Mouse (Mus musculus) gastrocnemius, postnatal 25 days (tissue): ENCODE data around the gene Bcar1. TPM values are rescaled to one million over a fixed set of nuclear protein-coding genes. Genes with fewer than 3 reads are reported as not detected.
A peak's percentile ranks its signal among the peaks of the same experiment; 100 is the strongest.

ENCODE experiments used
- DNase-seq: peaks from one replicate; pipeline ENCODE4 v3.0.0; 2022
- total RNA-seq, 2 experiments: library from RNA; stranded (reverse); gene quantifications; 1 replicate in 1 of 2; 2 replicates in 1 of 2; pipeline ENCODE4 v1.2.3; 2021

The Bcar1 gene
- total RNA-seq, 2 experiments from 2014 or later: 8.7 to 9.7 TPM

DNA sequence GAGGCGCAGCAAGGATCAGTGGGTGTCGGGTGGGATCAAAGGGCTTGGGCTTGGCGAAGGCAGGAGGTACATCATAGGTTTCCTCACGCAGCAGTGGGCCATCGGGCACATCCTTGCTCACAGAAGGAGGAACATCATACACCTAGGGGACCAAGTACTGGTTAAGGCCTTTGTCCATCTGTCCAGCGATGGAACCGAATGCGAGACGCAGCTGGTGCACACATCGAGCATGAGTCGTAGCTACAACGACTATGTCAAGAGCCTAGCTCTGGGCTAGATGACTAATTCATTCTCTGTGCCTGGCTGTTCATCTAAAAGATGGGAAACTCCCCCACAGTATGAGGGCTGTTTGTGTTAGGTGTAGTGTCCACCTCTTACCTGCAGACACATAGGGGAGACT is 29.3 kb downstream of the Bcar1 start:
- no peak for DNase-seq

GRCm38 (mm10) chr8:111713817-111714216 is 29.8 kb downstream of the Bcar1 start:
- no peak for DNase-seq

GRCm38 (mm10) chr8:111713291-111713690 is 30.3 kb downstream of the Bcar1 start:
- DNase-seq: no peak

GRCm38 (mm10) chr8:111712588-111712987 is 31.0 kb downstream of the Bcar1 start:
- DNase-seq: peak; percentile 56

DNA sequence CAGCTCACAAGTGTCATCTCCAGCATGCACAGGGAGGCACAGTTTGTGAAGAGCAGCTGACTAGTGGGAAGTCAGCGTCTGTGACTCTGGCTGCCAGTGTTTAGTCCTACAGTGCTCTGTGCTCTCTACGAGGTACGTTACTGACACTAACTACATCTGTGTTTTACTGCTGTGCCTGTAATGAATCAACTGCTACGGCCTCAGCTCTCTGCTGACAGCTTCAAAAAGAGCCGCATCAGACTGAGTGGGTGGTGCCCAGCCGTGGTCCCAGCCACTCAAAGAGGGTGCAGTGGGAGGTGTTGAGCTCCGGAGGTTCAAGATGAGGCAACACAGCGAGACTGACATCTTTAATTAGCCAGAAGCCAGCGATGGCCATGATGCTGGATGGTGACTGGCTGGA is 31.5 kb downstream of the Bcar1 start:
- DNase-seq: no peak

- no peak for DNase-seq
Observed at GRCm38 (mm10) chr8:111710777-111711485, 32.7 kb downstream of the Bcar1 start.

GRCm38 (mm10) chr8:111709223-111709622 is 34.4 kb downstream of the Bcar1 start:
- DNase-seq: no peak

GRCm38 (mm10) chr8:111708265-111708664 is 35.3 kb downstream of the Bcar1 start:
- DNase-seq: no peak

DNA sequence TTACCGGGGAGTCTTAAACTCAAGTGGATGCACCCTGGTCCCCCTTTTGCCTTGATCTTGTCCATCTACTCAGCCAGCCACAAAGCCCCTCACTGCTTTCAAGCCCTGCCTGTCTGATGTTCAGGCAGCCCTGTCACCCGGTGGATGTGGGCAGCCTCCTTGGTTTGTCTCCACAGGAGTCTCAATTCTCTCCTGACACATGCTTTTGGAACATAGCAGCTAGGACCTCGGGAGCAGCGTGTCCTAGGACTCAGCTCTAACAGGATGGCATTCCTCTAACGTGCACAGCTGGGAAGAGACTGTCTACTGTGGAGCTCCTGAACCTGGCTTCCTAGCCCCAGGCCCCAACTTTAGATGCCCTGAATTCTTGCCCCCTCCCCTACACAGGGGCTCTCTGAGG is 37.9 kb downstream of the Bcar1 start:
- DNase-seq: no peak

DNA sequence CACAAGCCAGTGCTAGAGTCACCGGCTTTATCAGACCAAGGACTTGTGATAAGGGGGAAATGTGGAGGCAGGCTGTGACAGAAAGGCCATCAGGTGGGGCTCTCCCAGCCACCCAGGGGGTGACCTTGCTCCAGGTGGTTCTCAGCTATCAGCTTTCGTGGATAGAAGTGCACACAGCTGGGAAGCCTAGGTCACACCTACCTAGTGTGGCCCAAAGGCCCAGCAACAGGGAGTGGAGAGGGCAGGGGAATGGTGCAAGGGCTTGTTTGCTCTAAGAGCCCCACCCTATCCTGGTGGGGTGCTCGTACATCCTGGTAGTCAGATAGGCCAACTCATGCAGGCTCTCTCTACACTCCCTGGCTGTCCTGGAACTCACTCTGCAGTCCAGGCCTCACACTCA is 38.4 kb downstream of the Bcar1 start:
- DNase-seq: no peak

- no peak for DNase-seq
Observed at GRCm38 (mm10) chr8:111704585-111704984, 39.0 kb downstream of the Bcar1 start.

DNA sequence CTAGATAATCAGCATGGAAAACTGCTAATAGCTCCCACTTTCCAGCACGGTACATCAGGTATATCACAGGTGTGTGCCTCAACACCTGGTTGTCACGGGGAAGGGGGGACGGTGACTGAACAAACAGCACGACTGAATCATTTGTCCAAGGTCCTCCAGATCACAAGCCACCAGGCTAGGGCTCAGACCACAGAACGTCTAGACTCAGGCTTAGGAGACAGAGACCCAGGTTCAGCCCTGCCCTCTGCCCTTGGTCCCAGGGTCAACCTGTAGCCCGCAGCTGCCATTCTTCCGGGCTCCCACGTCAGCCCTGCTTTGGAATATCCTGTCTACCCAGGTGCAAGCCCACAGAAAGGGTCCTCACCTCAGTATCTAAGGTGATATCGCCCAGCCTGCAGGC is 42.2 kb downstream of the Bcar1 start:
- DNase-seq: no peak

GRCm38 (mm10) chr8:111700740-111701139 is 42.9 kb downstream of the Bcar1 start:
- DNase-seq: no peak

- DNase-seq: no peak
Observed at GRCm38 (mm10) chr8:111700201-111700600, 43.4 kb downstream of the Bcar1 start.

GRCm38 (mm10) chr8:111699035-111699434 is 44.6 kb downstream of the Bcar1 start:
- DNase-seq: no peak

DNA sequence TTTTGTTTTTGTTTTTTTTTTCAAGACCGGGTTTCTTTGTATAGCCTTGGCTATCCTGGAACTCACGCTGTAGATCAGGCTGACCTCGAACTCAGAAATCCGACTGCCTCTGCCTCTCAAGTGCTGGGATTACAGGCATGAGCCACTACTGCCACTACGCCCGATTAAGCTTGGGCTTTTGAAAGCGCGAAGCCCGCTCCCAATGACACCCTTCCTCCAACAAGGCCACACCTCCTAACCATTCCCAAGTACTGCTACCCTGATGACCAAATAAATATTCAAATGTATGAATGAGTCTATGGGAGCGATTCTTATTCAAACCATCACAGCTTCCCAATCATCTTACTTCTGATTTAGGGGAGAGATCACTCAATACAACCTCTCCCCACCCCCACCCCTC is 46.0 kb downstream of the Bcar1 start:
- DNase-seq: no peak

DNA sequence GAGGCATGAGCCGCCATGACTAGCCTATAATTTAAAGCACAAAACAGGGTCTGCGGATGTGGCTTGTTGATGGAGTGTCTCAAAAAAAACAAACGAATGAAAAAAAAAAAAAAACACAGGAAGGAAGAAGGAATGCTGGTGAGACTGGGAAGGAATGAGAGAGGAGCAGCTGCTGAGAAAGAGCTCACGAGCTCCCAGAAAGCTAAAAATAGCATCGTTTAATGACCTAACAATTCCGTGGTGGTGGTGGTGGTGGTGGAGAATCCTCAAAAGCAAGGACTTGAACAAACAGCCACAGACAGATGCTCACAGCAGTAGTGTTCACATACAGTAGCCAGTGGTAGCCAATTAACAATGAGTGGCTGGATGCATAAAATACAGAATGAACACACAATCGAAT is 48.2 kb downstream of the Bcar1 start:
- no peak for DNase-seq

- DNase-seq: no peak
Observed at GRCm38 (mm10) chr8:111693261-111693741, 50.3 kb downstream of the Bcar1 start.

DNA sequence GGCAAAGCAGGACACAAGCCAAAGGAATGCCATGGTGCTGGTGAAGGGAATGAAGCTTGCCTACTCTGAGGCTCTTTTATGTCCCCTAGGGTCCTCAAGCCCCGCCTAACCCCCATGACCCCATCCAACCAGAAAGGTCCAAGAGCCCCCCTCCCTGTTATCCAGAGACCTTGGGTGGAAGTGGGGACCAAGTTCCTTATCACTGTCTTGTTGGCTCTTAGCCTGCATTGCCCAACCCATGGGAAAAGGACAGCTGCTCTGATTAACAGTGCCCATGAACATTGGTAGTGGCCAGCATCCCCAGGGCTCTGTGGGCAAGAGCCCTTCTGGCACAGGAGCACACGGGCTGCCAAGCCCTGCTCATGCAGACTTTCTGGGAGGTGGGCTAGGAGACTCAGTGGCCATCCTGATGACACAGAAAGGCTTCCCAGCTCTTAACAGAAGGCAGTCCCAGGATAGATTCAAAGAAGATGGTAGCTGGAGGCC is 52.6 kb downstream of the Bcar1 start, which contains the start of gene Ctrb1:
TSS of gene Ctrb1 (minus strand) at position 51 of the 486 bp plus-strand sequence.
- DNase-seq: no peak

DNA sequence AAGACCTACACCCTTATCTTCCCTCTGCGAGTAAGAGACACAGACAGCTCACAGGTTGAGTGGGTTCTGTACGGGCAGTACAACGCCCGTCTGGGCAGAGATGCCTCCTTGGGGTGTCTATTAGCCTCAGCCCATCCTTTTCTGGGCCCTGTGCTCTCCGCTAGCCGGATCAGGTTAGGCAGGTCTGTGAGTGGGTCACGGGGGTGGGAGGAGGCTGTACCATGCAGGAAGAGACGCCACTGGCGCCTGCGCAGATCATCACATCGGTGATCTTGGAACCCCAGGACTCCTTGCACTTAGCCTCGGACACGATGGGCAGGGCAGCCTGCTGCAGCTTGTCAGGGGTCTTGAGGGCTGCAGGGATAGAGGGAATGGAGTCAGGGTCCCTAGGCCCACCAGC is 56.7 kb downstream of the Bcar1 start:
- DNase-seq: no peak

- DNase-seq: no peak
Observed at GRCm38 (mm10) chr8:111682521-111682920, 61.1 kb downstream of the Bcar1 start.

- DNase-seq: no peak
Observed at GRCm38 (mm10) chr8:111681153-111681552, 62.5 kb downstream of the Bcar1 start.

- no peak for DNase-seq
Observed at GRCm38 (mm10) chr8:111680423-111681028, 63.1 kb downstream of the Bcar1 start.

GRCm38 (mm10) chr8:111678848-111679247 is 64.8 kb downstream of the Bcar1 start:
- no peak for DNase-seq
